Mouse (Mus musculus) embryonic facial prominence, embryonic 15.5 days (tissue): ENCODE data around the gene Ifit3. TPM values are rescaled to one million over a fixed set of nuclear protein-coding genes. Genes with fewer than 3 reads are reported as not detected.
"Not testable (repeated sequence)": the region's sequence is repeated elsewhere in the genome, so short reads cannot be mapped to it uniquely, and the experiment has no call there.

ENCODE experiments used
- ATAC-seq: fragments of 200-750 bp; cut with Nextera tagmentation; 2 replicates; pipeline ENCODE4 v1.8.0; 2017; ENCODE audit warnings: low read depth, moderate TSS enrichment; ENCODE audit not compliant: insufficient number of reproducible peaks, low FRiP score, low TSS enrichment
- H3K27ac ChIP-seq: fragments of 300-500 bp; sonication (generic); replicated peaks from 2 replicates; pipeline ENCODE4 v1.5.1; 2015; ENCODE audit warnings: mild to moderate bottlenecking, inconsistent platforms
- H3K27me3 ChIP-seq: fragments of 300-500 bp; sonication (generic); 2 replicates; pipeline ENCODE4 v1.6.1; 2015; ENCODE audit warnings: inconsistent platforms
- H3K36me3 ChIP-seq: fragments of 300-500 bp; sonication (generic); 2 replicates; pipeline ENCODE4 v1.6.1; 2015; ENCODE audit warnings: mild to moderate bottlenecking, inconsistent platforms
- H3K4me1 ChIP-seq: fragments of 300-500 bp; sonication (generic); 2 replicates; pipeline ENCODE4 v1.6.1; 2015; ENCODE audit warnings: inconsistent platforms
- H3K4me2 ChIP-seq: fragments of 300-500 bp; sonication (generic); replicated peaks from 2 replicates; pipeline ENCODE4 v1.6.1; 2015; ENCODE audit warnings: mild to moderate bottlenecking, inconsistent platforms
- H3K4me3 ChIP-seq: fragments of 300-500 bp; sonication (generic); replicated peaks from 2 replicates; pipeline ENCODE4 v1.5.1; 2015; ENCODE audit warnings: mild to moderate bottlenecking, inconsistent platforms
- H3K9ac ChIP-seq: fragments of 300-500 bp; sonication (generic); 2 replicates; pipeline ENCODE4 v1.6.1; 2015; ENCODE audit warnings: inconsistent platforms
- H3K9me3 ChIP-seq: fragments of 300-500 bp; sonication (generic); replicated peaks from 2 replicates; pipeline ENCODE4 v1.6.1; 2016; ENCODE audit warnings: inconsistent platforms
- WGBS: fragments of 180-500 bp; shearing (Covaris S2); methylation state at CpG from one replicate; pipeline ENCODE4 v1.1.7; 2015; 5-methylcytosine and 5-hydroxymethylcytosine counted together
- polyA plus RNA-seq: library from polyadenylated mRNA; unstranded; fragments of >200 nt; fragmentation: Nextera tagmentation; extraction: Ambion mirVana; gene quantifications from 2 replicates; pipeline ENCODE4 v1.2.1, GENCODE M21; 2015

The Ifit3 gene
- polyA plus RNA-seq, 1 experiment from 2014 or later: 2.1 TPM

GRCm38 (mm10) chr19:34562556-34562955, 20.8 kb upstream of the Ifit3 start:
- no peaks in the 10 kb centered on the region for H3K36me3 ChIP-seq
- no peak for ATAC-seq
- no peak overlapping the region for H3K4me2 ChIP-seq
- H3K9ac ChIP-seq: no peak overlapping the region
- no peaks in the 10 kb centered on the region for H3K27me3 ChIP-seq
- H3K4me1 ChIP-seq: no peaks in the 10 kb centered on the region
- no peak overlapping the region for H3K27ac ChIP-seq
- no peaks in the 10 kb centered on the region for H3K9me3 ChIP-seq
- no peak overlapping the region for H3K4me3 ChIP-seq

GRCm38 (mm10) chr19:34566178-34566784, 17.1 kb upstream of the Ifit3 start:
- no peak for ATAC-seq
- Histone ChIP-seq H3K27me3 (no peaks in the 10 kb centered on the region), H3K27ac (no peak overlapping the region), H3K4me2 (no peak overlapping the region), H3K9ac (no peak overlapping the region), H3K4me1 (no peaks in the 10 kb centered on the region), H3K9me3 (no peaks in the 10 kb centered on the region), H3K4me3 (no peak overlapping the region), H3K36me3 (no peaks in the 10 kb centered on the region)
- 78% methylated on average over 1 of the region's 1 CpGs for WGBS

- ATAC-seq: no peak
- H3K4me3 ChIP-seq: no peak overlapping the region
- H3K4me1 ChIP-seq: no peaks in the 10 kb centered on the region
- no peak overlapping the region for H3K9ac ChIP-seq
- H3K36me3 ChIP-seq: 0 out of 2 replicates have a peak, but pooled peaks cover 4% of the 10 kb centered on the region
- no peak overlapping the region for H3K27ac ChIP-seq
- H3K27me3 ChIP-seq: no peaks in the 10 kb centered on the region
- H3K9me3 ChIP-seq: no peaks in the 10 kb centered on the region
- H3K4me2 ChIP-seq: no peak overlapping the region
- 48% methylated on average over 7 of the region's 7 CpGs for WGBS
These were observed 14.1 kb upstream of the Ifit3 start for GRCm38 (mm10) chr19:34568988-34569895.

- H3K9ac ChIP-seq: no peak overlapping the region
- ATAC-seq: no peak
These were observed 13.3 kb upstream of the Ifit3 start for GRCm38 (mm10) chr19:34569896-34570476.

GRCm38 (mm10) chr19:34571080-34571479, 12.3 kb upstream of the Ifit3 start:
- H3K4me1 ChIP-seq: no peaks in the 10 kb centered on the region
- 88% methylated on average over 1 of the region's 1 CpGs for WGBS
- H3K4me2 ChIP-seq: no peak overlapping the region
- H3K4me3 ChIP-seq: no peak overlapping the region
- ATAC-seq: no peak; the same call in 1 of the 2 replicates
- H3K9me3 ChIP-seq: no peaks in the 10 kb centered on the region
- no peak overlapping the region for H3K27ac ChIP-seq
- no peaks in the 10 kb centered on the region for H3K27me3 ChIP-seq
- H3K36me3 ChIP-seq: 0 out of 2 replicates have a peak, but pooled peaks cover 6% of the 10 kb centered on the region
- H3K9ac ChIP-seq: no peak overlapping the region

More at GRCm38 (mm10) chr19:34569896-34570476, 13.3 kb upstream of the Ifit3 start:
- Histone ChIP-seq H3K27me3 (no peaks in the 10 kb centered on the region), H3K4me3 (no peak overlapping the region), H3K4me1 (no peaks in the 10 kb centered on the region), H3K27ac (no peak overlapping the region), H3K36me3 (0 out of 2 replicates have a peak, but pooled peaks cover 6% of the 10 kb centered on the region), H3K4me2 (no peak overlapping the region), H3K9me3 (no peaks in the 10 kb centered on the region)
- WGBS: 69% methylated on average over 4 of the region's 4 CpGs

GRCm38 (mm10) chr19:34573650-34574049, 9.7 kb upstream of the Ifit3 start:
- ATAC-seq: no peak

GRCm38 (mm10) chr19:34577121-34577520, 6.2 kb upstream of the Ifit3 start:
- Histone ChIP-seq H3K4me1 (no peaks in the 10 kb centered on the region), H3K4me2 (no peak overlapping the region), H3K27me3 (no peaks in the 10 kb centered on the region), H3K9me3 (no peaks in the 10 kb centered on the region), H3K4me3 (no peak overlapping the region), H3K36me3 (0 out of 2 replicates have a peak, but pooled peaks cover 6% of the 10 kb centered on the region), H3K9ac (no peak overlapping the region), H3K27ac (no peak overlapping the region)
- no peak for ATAC-seq
- 60% methylated on average over 1 of the region's 1 CpGs for WGBS

More at GRCm38 (mm10) chr19:34573650-34574049, 9.7 kb upstream of the Ifit3 start:
- Histone ChIP-seq H3K9me3 (no peaks in the 10 kb centered on the region), H3K27me3 (no peaks in the 10 kb centered on the region), H3K4me1 (no peaks in the 10 kb centered on the region), H3K9ac (no peak overlapping the region), H3K4me3 (no peak overlapping the region), H3K27ac (no peak overlapping the region), H3K4me2 (no peak overlapping the region), H3K36me3 (0 out of 2 replicates have a peak, but pooled peaks cover 6% of the 10 kb centered on the region)
- 96% methylated on average over 5 of the region's 5 CpGs for WGBS

- not testable (repeated sequence) for H3K4me2 ChIP-seq, H3K9ac ChIP-seq, H3K36me3 ChIP-seq, ATAC-seq, H3K4me3 ChIP-seq, H3K27me3 ChIP-seq, H3K27ac ChIP-seq, H3K9me3 ChIP-seq, H3K4me1 ChIP-seq
- WGBS: 72% methylated on average over 2 of the region's 2 CpGs
These were observed 635 bp upstream of the Ifit3 start for GRCm38 (mm10) chr19:34582696-34583095.

GRCm38 (mm10) chr19:34585740-34586458, 2.6 kb downstream of the Ifit3 start:
- not testable (repeated sequence) for H3K4me2 ChIP-seq, H3K9me3 ChIP-seq, H3K4me1 ChIP-seq, H3K9ac ChIP-seq, H3K36me3 ChIP-seq, H3K4me3 ChIP-seq, H3K27me3 ChIP-seq, ATAC-seq, H3K27ac ChIP-seq
- 69% methylated on average over 5 of the region's 5 CpGs for WGBS

- ATAC-seq: peak; percentile 59; the same call in 1 of the 2 replicates
- not testable (repeated sequence) for H3K36me3 ChIP-seq, H3K4me3 ChIP-seq, H3K9ac ChIP-seq, H3K9me3 ChIP-seq, H3K4me2 ChIP-seq, H3K27me3 ChIP-seq, H3K4me1 ChIP-seq
- peak overlapping the region; percentile 24; the same call in 1 of the 2 replicates for H3K27ac ChIP-seq
- 64% methylated on average over 7 of the region's 12 CpGs for WGBS
These were observed 4.8 kb downstream of the Ifit3 start for GRCm38 (mm10) chr19:34587898-34588692.
